Comparison of ENCODE assay signal across 14 mouse cellular contexts in genomic region chr2:148567930-148568481, GRCm38 (mm10).
DNase-seq lines count a peak whose midpoint lies in the region; ATAC-seq lines count a peak whose summit lies in the region.
"Had no signal": no experiment of that assay in that cellular context is flagged by ENCODE, and none has a peak within 500 bp of the region (broad histone marks: within the 10 kb centered on the region; RNA-seq: fewer than 3 reads in every experiment).

No protein-coding gene starts in this region.

- 0 out of 2 replicates have a peak, but pooled peaks cover 3% of the 10 kb centered on the region for H3K4me1 ChIP-seq in liver, embryonic 15.5 days (replicated peaks)
- no peaks in the 10 kb centered on the region for H3K4me1 ChIP-seq in liver, embryonic 12.5 days
- H3K4me1 ChIP-seq: neural tube, embryonic 13.5 days had no signal

- 30% methylated on average over 2 of the region's 2 CpGs for WGBS in liver, embryonic 15.5 days (ENCODE audit: insufficient replicate concordance)
- 30% methylated on average over 2 of the region's 2 CpGs for WGBS in liver, embryonic 12.5 days (ENCODE audit: insufficient replicate concordance)

- no peaks in the 10 kb centered on the region for H3K9me3 ChIP-seq in liver, embryonic 15.5 days (replicated peaks)
- H3K9me3 ChIP-seq in liver, embryonic 12.5 days (replicated peaks): no peaks in the 10 kb centered on the region
- H3K9me3 ChIP-seq: neural tube, embryonic 13.5 days had no signal

- H3K9ac ChIP-seq in liver, embryonic 15.5 days: no peak overlapping the region
- no peak overlapping the region for H3K9ac ChIP-seq in liver, embryonic 12.5 days
- H3K9ac ChIP-seq: neural tube, embryonic 13.5 days had no signal

- no peak overlapping the region for H3K4me2 ChIP-seq in liver, embryonic 15.5 days
- H3K4me2 ChIP-seq in liver, embryonic 12.5 days: no peak overlapping the region
- H3K4me2 ChIP-seq: midbrain, embryonic 11.5 days; neural tube, embryonic 13.5 days had no signal

- no peak for ATAC-seq in liver, embryonic 15.5 days (ENCODE audit: insufficient read depth)
- ATAC-seq in liver, embryonic 12.5 days: no peak
- peak; percentile 88 for ATAC-seq in monocyte, adult 5-6 weeks (replicated peaks; ENCODE audit: insufficient number of reproducible peaks, low FRiP score, low TSS enrichment, poor library complexity, severe bottlenecking)

- no peak overlapping the region for H3K4me3 ChIP-seq in liver, embryonic 15.5 days (replicated peaks)
- H3K4me3 ChIP-seq in liver, embryonic 12.5 days: no peak overlapping the region
- H3K4me3 ChIP-seq: neural tube, embryonic 13.5 days had no signal

- peak; percentile 7 for DNase-seq in adrenal gland, postnatal 14 days
- DNase-seq in adrenal gland, adult 8-10 months: no peak
- DNase-seq in heart, postnatal 10 days: peak; percentile 50 to 55
- no peak for DNase-seq in cerebellum, postnatal 36 days
- DNase-seq in thymus, postnatal 4 days: no peak
- DNase-seq: B cell, adult 2 months; layer of hippocampus, adult 9-11 months; right cerebral cortex, postnatal 4 days; thymus, postnatal 25 days had no signal

- no peaks in the 10 kb centered on the region for H3K36me3 ChIP-seq in liver, embryonic 15.5 days (replicated peaks)
- no peaks in the 10 kb centered on the region for H3K36me3 ChIP-seq in liver, embryonic 12.5 days
- H3K36me3 ChIP-seq: neural tube, embryonic 13.5 days had no signal

- intact Hi-C loops in heart, postnatal 10 days (cut with DNase I): no loop called here

- no peaks in the 10 kb centered on the region for H3K27me3 ChIP-seq in liver, embryonic 15.5 days
- no peaks in the 10 kb centered on the region for H3K27me3 ChIP-seq in liver, embryonic 12.5 days (replicated peaks)
- H3K27me3 ChIP-seq: neural tube, embryonic 13.5 days had no signal

- peak overlapping the region; percentile 1; the same call in 1 of the 2 replicates for H3K27ac ChIP-seq in liver, embryonic 15.5 days (replicated peaks)
- H3K27ac ChIP-seq in liver, embryonic 12.5 days: no peak overlapping the region
- H3K27ac ChIP-seq: neural tube, embryonic 13.5 days had no signal

Comparison
In these comparisons a context has a peak if more than half of its experiments do, and no peak if none do; other contexts are left out.
1. DNase-seq: peak in adrenal gland, postnatal 14 days (single experiment) and heart, postnatal 10 days (2 of 2); none in adrenal gland, adult 8-10 months (single experiment), cerebellum, postnatal 36 days (0 of 2) and thymus, postnatal 4 days (single experiment).